Mouse (Mus musculus): Measurements from ENCODE around the gene Tsx.
"Not testable (repeated sequence)": the region's sequence is repeated elsewhere in the genome, so short reads cannot be mapped to it uniquely, and the experiment has no call there.

The Tsx gene

DNA sequence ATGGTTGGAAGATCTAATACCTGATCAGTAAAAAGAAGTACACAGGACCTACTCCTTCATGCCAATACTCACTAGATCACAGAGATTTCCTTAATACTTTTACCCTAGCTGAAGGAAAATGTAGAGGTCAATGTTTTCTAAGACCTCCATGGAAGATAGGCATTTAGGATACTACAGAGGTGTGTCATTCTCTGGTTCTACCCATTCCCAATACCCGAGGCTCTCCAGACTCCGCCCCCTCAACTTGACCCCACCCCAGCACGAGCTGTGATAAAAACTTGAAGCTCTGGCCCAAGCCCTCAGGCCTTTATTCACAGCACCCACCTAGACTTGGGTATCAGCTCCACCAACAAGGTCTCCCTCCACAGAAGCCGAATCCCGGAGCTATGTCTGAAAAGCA is at the start of gene Tsx:
Gene Tsx (plus strand): TSS at position 301 of the 400 bp plus-strand sequence.
- no peak for DNase-seq

DNA sequence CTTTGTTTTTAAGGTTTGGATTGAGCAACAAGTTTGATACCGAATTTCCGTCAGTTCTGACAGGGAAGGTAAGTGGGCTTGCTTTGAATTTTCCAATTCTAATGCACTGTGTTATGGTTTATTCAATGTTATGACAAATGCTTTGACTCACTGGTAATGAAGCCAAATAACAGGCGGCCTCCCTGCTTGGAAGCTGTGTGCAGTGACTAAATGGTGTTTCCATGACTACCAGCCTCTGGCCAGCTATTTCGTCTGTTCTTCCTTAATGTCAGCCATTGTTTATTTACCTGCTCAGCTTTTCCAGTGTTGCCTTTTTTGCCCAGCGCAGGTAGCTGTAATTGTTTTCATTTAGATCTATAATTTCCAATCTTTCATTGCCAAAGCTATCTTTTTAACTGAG is 48.1 kb upstream of the Tsx start:
- peak; percentile 1 for DNase-seq

DNA sequence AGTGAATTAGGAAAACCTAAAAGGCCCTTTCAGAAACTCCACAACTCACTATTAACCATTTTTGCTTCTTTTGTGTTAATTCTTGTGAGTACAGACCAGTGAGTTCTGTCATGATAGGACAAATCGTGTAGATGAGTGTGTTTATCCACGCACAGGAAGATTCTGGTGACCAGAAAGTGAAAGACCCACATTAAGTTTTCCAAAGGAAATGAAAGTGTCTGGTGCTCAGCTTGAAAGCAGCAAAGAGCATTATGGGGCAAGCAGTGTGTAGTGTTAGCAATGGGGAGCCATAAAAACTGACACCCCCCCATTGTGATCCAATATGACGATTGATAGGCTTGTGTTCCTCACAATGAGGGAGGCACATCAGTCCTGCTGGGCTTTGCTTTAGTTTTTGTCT is 45.6 kb upstream of the Tsx start:
- no peak for DNase-seq

DNA sequence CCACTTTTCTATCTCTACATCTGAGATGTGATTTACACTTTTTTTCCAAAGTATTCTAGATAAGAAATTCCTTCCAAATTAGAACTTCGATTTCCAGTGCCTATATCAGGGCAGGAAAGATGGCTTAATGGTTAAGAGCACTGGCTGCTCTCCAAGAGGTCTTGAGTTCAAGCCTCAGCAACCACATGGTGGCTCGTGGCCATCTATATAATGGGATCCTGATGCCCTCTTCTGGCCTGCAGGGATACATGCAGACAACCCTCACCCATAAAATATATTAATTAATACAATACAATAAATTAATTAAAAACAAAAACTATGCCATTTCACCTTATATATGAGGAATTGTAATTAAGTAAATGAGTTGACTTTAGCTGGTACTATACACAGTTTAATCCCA is 43.0 kb upstream of the Tsx start:
- peak; percentile 5 for DNase-seq

DNA sequence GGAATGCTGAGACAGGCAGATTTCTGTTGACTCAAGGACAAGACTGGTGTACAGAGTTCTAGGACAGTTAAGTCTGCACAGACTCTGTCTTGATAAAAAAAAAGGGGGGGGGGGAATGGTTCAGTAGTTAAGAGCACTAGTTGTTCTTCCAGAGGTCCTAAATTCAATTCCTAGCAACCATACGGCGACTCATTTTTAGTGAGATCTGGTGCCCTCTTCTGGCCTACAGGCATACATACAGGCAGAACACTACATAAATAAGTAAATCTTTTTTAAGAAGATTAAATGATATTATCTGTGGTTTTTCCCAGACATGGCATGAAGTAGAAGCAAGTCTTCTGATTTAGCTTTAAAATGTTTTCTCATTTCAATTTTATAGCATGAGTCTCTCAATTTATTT is 42.6 kb upstream of the Tsx start:
- peak; percentile 13 for DNase-seq

DNA sequence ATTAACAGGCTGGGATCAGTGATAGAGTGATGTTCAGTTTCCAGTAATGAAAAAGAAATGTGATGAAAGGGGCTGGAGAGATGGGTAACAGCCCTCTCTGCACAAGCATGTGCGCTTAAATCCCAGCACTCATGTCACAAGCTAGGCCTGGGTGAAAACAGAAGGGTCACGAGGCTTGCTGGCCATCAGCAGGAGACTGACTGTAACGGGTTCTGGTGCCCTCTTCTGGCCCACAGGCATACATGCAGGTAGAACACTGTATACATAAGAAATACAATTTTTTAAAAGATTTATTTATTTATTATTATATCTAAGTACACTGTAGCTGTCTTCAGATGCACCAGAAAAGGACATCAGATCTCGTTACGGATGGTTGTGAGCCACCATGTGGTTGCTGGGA is 40.0 kb upstream of the Tsx start:
- peak; percentile 8 for DNase-seq

DNA sequence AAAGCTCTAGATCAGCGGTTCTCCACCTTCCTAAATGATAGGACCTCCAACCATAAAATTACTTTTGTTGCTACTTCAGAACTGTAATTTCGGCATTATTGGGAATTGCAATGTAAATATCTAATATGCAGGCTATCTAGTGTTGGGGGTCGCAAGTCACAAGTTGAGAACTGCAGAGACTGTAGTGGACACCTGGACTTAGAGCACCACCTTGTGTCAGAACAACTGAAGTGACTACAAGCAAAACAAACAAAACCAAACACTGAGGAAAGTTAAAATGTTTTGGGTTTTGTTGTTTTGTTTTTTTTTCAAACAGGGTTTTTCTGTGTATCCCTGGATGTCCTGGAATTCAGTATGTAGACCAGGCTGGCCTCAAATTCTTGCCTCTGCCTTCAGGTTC is 29.7 kb upstream of the Tsx start:
- DNase-seq: no peak

DNA sequence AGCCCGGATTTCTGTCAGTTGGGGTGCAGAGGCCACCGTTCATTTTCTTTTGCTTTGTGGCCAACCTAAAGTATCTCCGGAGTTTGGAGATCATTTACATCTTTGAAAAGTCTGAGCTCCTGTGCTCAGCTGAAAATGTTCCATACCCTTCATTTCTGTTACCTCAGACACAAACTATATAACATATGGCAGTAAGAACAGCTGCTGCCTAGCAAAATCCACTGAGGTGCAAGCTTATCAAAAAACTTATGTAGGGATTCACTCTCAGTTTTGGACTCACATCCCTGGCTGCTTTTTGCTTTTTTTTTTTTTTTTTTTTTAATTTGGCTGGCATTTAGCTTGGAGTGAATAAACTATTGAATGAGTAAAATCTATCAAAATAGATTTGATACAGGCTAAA is 26.1 kb upstream of the Tsx start:
- DNase-seq: no peak

DNA sequence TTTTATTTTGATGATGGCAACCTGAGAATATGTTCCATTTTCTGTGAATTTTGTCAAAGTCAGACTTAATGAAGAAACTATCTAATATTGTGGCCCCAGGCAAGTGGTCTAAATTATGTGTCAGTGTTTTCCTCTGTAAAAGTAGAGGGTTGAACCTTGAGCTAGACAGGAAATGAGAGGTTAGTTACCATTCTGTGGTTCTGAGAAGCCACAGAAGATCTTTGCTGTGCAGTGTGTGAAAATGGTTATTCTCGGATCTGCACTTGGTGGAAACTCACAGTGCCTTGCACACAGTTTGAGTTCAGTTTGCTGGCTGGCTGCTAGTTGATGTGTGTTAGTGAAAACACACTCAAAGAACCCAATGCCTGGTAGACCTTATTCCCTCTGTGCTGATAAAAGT is 20.4 kb upstream of the Tsx start:
- no peak for DNase-seq

DNA sequence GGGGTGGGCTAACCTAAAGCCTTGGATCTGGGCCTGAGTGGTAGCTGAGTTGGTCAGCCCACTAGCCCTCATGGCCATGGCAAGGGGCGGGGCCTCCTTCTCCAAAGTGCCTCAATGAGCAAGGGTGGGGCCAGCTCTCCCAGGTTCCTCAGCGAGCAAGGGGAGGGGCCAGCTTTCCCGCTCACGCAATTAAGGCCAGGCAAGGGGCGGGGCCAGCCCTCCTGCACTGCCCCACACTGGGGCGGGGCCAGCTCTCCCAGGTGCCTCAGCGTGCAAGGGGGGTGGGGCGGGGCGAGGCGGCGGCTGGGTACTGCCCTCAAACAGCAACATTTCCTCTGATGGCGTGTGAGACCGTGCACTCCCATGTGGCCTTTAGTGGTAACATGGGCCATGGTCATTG is 9.2 kb upstream of the Tsx start:
- DNase-seq: peak; percentile 1

DNA sequence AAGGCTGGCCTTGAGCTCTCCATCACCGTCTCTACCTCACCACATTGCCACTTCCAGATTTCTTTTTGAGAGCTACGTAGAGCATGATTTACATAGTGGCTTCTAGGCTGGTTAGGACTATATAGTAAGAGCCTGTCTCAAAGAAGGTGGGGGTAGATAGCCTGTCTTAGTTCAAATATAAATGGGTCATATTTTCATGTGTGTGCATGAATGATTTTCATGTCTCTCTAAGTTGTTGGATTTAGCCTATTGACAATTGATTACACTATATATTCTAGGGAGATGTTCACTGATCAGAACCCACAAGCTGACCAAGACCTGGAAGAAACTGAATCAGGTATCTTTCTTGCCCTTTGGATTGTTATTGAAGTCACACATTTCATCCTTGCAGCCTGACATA is 7.4 kb downstream of the Tsx start, which contains the start of gene Gm26992:
Gene Gm26992 (plus strand): TSS at position 301 of the 400 bp plus-strand sequence.
- DNase-seq: no peak

DNA sequence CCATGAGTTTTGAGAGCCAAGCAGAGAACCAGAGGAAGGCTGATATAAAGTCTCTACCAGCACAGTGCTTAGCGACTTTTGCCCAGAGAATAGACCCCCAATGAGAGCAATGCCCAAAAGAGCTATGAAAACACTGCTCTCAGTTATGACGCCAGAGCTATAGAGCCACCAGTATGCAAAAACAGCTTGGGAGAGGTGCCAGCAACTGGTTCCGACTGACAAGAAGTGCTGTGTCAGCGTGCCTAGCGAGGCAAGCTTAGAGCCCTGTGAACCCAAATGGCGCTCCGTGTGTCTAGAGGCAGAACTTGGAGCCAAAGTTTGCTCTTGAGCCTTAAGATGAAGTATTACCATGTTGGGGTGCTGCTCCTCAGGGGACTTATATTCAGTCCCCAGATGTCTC is 13.4 kb downstream of the Tsx start:
- no peak for DNase-seq

DNA sequence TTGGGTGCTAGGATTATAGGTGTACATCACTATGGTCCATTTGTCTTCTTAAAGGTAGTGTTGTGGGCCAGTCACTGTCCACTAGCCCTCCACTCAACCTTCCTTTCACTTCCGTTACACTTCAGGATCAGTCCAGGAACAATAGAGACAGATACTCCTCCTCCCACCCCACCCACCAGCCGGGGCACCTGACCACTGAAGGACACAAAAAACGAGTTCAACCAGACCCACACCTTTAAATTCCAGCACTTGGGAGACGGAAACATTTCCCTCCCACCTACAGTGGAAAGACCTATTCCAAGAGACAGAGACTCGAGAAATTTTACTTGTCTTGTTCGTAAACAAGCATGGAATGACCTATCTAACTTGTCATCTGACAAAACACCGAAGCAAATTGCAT is 18.0 kb downstream of the Tsx start:
- DNase-seq: no peak

DNA sequence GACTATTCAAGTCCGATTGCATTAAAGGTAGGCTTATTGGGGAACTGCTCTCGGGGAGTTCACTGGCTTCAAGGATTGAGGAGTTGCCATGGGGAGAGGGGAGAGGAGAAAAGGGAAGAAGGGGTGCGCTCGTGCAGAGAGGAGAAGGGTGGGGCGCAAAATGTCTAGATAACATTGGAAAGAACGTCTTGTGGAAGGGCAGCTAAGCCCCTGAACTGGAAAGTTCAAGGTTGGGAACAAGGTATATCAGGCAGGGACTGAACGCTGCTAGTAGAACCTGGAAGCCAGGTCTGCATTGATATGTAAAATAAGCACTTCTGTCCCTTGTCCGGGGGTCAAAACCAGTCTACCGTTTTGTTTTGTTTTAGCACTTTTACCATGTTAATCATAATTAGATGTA is 23.8 kb downstream of the Tsx start:
- DNase-seq: no peak

DNA sequence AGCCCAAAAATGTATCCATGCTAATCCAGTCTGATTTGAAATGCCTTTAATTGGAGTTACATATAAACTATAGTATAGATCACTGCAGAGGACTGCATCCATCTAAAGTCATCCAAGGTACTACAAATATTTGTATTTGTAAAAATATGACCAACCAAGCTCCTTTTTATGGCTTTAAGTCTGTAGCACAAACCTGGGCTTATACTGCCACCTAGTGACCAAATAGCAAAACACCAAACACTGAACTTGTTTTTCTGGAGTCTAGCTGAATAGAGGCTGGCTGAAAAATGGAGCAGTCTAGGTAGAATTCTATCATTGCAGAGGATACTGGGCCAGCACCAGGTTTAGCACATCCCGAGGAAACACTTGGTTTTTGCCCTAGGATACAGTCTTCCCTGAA is 26.5 kb downstream of the Tsx start:
- DNase-seq: peak; percentile 19

DNA sequence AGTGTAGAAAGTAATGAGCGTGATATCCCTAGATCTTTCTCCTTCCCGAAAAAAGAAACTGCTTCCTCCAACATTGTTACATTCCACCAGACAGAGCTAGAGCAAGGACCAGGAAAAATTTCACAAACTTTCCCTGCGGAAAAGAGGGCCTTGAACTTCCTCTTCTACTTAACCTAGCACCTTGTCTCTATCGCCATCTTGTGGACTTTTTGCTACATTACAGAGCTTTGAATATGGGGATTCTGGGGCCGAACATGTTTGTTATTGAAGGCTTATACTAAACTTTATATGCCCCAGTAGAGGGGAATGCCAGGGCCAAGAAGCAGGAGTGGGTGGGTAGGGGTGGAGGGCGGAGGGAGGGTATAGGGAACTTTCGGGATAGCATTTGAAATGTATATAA is 29.5 kb downstream of the Tsx start:
- peak; percentile 49 for DNase-seq

DNA sequence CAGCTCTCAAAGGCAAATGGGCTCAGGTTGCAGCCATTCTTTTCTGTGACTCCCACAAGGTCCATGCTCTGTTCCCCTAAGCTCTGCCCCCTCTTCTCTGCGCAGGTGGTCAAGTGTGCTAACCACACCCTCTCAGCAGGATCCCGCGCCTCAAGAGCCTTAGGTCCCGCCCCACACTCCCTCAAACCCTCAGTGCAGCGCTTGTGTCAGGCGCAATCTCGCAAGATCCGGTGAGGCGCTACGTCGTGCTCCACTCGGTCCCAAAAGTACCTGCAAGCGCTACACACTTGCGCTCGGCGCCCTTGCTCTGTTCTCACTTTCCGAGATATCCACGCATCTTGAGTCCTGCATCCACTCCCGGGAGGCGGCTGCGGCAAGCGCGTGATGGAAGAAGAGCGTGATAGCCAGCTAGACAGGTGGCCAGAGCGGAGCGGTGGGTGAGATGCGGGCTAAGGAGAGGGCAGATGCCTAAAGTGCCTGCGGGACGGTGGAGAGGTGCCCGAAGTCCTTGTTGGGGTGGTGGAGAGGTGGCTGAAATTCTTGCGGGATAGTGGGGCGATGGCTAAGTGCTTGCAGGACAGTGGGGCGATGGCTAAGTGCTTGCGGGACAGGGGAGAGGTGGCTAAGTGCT is 33.4 kb downstream of the Tsx start:
- DNase-seq: peak; percentile 54

DNA sequence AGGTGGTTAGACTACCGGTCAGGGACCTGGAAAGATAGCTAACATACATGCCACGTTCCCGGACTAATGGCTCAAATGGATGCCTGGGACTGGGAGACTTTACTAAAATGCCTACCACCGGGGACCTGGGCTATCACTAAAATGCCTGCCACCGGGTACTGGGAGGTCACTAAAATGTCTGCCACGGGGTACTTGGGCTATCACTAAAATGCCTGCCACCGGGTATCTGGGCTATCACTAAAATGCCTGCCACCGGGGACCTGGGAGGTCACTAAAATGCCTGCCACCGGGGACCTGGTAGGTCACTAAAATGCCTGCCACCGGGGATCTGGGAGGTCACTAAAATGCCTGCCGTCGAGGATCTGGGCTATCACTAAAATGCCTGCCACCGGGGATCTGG is 34.2 kb downstream of the Tsx start:
- DNase-seq: not testable (repeated sequence)

DNA sequence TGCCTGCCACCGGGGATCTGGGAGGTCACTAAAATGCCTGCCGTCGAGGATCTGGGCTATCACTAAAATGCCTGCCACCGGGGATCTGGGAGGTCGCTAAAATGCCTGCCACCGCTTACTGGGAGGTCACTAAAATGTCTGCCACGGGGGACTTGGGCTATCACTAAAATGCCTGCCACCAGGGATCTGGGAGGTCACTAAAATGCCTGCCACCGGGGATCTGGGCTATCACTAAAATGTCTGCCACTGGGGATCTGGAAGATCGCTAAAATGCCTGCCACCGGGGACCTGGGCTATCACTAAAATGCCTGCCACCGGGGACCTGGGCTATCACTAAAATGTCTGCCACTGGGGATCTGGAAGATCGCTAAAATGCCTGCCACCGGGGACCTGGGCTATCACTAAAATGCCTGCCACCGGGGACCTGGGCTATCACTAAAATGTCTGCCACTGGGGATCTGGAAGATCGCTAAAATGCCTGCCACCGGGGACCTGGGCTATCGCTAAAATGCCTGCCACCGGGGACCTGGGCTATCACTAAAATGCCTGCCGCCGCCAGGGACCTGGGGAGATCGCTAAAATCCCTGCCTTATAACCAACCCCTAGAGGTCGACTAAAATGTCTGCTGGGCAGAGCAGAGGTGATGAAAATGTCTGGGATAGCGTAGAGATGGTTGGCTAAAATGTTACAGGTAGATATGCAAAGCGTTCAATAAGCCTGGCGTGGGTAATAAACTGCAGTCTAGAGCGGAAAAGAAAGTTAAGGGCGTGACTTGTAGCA is 34.9 kb downstream of the Tsx start:
- DNase-seq: not testable (repeated sequence)

DNA sequence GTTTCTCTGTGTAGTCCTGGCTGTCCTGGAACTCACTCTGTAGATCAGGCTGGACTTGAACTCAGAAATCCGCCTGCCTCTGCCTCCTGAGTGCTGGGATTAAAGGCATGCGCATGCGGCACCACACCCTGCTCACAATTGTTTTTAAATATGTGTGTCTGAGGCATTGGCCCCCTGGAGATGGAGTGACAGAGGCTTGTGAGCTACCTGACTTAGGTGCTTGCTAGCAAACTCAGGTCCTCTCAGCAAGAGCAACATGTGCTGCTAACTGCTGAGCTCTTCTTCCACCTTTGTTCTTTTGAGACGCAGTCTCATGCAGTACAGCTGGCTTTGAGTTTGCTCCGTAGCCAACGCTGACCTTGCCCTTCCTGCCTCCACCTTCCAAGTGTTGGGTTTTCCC is 38.5 kb downstream of the Tsx start:
- DNase-seq: no peak

DNA sequence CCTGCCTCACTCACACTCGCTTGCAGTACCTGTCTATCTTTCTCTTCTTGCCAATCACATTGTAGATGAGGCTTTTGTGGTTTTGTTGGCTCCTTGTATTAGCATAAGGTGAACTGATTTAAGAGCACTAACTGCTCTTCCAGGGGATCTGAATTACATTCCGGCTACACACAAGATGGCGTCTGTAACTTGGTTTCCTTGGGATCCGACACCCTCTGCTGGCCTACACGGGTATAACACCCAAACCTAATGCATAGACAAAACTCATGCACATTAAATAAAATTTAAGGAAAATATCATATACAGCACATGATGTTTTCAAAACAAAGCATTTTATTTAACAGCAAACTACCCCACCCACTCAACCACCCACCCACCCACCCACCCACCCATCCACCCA is 45.8 kb downstream of the Tsx start:
- no peak for DNase-seq

DNA sequence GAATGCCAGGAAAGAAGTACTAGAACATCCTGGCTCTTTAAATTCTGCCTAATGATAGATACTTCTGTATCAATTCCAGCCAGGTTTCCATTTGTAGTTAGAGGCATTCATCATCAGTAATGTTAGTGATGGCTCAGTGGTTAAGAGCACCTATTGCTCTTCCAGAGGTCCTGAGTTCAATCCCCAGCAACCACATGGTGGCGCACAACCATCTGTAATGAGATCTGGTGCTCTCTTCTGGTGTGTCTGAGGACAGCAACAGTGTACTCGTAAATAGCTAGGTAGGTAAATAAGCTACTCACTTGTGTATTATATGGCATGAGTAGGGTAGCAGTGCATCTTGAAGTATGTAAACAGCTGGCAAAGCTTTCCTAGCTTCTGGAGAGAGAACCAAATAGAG is 54.7 kb downstream of the Tsx start:
- DNase-seq: no peak

DNA sequence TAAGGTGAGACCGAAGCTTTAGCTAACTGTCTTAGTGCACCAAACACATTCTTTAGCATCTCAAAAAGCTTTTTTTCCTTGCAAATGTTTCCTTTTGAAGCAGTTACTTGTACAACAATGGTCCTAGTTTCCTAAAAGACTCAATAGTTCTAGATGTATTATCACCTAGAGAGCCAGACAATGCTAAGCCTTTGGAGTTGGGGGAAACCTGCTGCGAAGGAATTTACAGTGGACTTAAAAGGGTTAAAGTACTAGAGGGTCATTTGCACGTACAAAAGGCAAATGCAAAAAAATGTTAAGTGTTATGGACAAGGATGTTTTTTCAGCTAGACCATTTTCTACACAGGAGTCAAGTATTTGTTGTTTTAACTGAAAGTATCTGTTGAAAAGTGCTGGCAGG is 58.1 kb downstream of the Tsx start:
- no peak for DNase-seq
